ENCODE assay signal across 26 mouse cellular contexts in the genomic region with DNA sequence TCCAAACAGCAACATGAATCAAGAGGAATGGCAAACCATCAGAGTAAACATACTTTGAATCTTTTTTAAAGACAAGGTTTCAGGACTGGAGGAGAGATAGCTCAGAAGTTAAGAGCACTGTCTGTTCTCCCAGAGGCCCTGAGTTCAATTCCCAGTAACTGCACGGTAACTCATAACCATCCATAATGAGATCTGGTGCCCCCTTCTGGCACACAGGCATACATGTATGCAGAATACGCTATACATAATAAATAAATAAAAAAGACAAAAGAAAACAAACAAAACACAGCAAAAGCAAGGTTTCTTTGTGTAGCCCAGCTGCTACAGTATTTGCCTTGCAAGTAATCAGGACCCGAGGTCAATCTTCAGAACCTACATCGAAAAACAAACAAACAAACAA. TPM values are rescaled to one million over a fixed set of nuclear protein-coding genes. Genes with fewer than 3 reads are reported as not detected.
"Had no signal": no experiment of that assay in that cellular context is flagged by ENCODE, and none has a peak within 500 bp of the region (broad histone marks: within the 10 kb centered on the region; RNA-seq: fewer than 3 reads in every experiment).

No protein-coding gene starts in this region.

- H3K9me3 ChIP-seq: liver, embryonic 13.5 days; midbrain, embryonic 12.5 days; neural tube, embryonic 13.5 days; neural tube, embryonic 15.5 days had no signal

- H3K27ac ChIP-seq: liver, embryonic 13.5 days; lung, embryonic 15.5 days; midbrain, embryonic 10.5 days; midbrain, embryonic 12.5 days; neural tube, embryonic 13.5 days; neural tube, embryonic 15.5 days had no signal

- H3K9ac ChIP-seq: liver, embryonic 13.5 days; lung, embryonic 15.5 days; midbrain, embryonic 12.5 days; neural tube, embryonic 13.5 days; neural tube, embryonic 15.5 days had no signal

- H3K4me2 ChIP-seq: liver, embryonic 13.5 days; lung, embryonic 15.5 days; midbrain, embryonic 12.5 days; neural tube, embryonic 13.5 days; neural tube, embryonic 15.5 days had no signal

- H3K27me3 ChIP-seq: liver, embryonic 13.5 days; lung, embryonic 15.5 days; midbrain, embryonic 12.5 days; neural tube, embryonic 13.5 days; neural tube, embryonic 15.5 days had no signal

- H3K36me3 ChIP-seq: liver, embryonic 13.5 days; lung, embryonic 15.5 days; midbrain, embryonic 10.5 days; midbrain, embryonic 12.5 days; neural tube, embryonic 13.5 days; neural tube, embryonic 15.5 days had no signal

- DNase-seq: liver, embryonic 13.5 days; lung, adult 18-20 months; lung, postnatal 14 days; lung, postnatal 36 days; midbrain, embryonic 14.5 days; retina, postnatal 1 day; right cerebral cortex, adult 18-20 months; right cerebral cortex, postnatal 25 days; spleen, adult 18-20 months; thymus, adult 2 months; thymus, postnatal 25 days; thymus, postnatal 4 days had no signal

- H3K4me1 ChIP-seq: liver, embryonic 13.5 days; lung, embryonic 15.5 days; midbrain, embryonic 10.5 days; midbrain, embryonic 12.5 days; neural tube, embryonic 13.5 days; neural tube, embryonic 15.5 days had no signal

- ATAC-seq: lung, postnatal 0 days; midbrain, embryonic 16.5 days had no signal

- H3K4me3 ChIP-seq: liver, embryonic 13.5 days; lung, embryonic 15.5 days; midbrain, embryonic 10.5 days; midbrain, embryonic 12.5 days; myocyte; neural tube, embryonic 13.5 days; neural tube, embryonic 15.5 days had no signal

RNA-seq across cellular contexts. Expression of a gene that starts 4.3 kb away (rescaled TPM):
- total RNA-seq: megakaryocyte, adult 5-6 weeks; megakaryocyte-erythroid progenitor cell, adult 5-6 weeks had no signal
- polyA plus RNA-seq: liver, embryonic 13.5 days; liver, embryonic 16.5 days; lung, embryonic 15.5 days; lung, postnatal 0 days; midbrain, embryonic 10.5 days; midbrain, embryonic 12.5 days; midbrain, embryonic 14.5 days; myocyte; neural tube, embryonic 11.5 days; neural tube, embryonic 13.5 days; neural tube, embryonic 15.5 days; stomach, embryonic 16.5 days; testis, adult 2 months had no signal

RNA-seq across cellular contexts. Expression of a gene that starts 31.4 kb away (rescaled TPM):
- total RNA-seq: megakaryocyte, adult 5-6 weeks; megakaryocyte-erythroid progenitor cell, adult 5-6 weeks had no signal
- polyA plus RNA-seq: liver, embryonic 13.5 days; lung, embryonic 15.5 days; lung, postnatal 0 days; midbrain, embryonic 10.5 days; midbrain, embryonic 12.5 days; midbrain, embryonic 14.5 days; midbrain, embryonic 16.5 days; myocyte; neural tube, embryonic 11.5 days; neural tube, embryonic 13.5 days; neural tube, embryonic 15.5 days; thymus, adult 2 months had no signal
